Mouse (Mus musculus): ENCODE results near the gene Rhobtb1. TPM values are rescaled to one million over a fixed set of nuclear protein-coding genes. Genes with fewer than 3 reads are reported as not detected.

Gene Rhobtb1
- polyA plus RNA-seq, 1 experiment from 2014 or later = 17.4 TPM

GRCm38 (mm10) chr10:69274275-69274674, 123.0 kb downstream of the Rhobtb1 start:
- Histone ChIP-seq H3K27me3 (replicated peaks; ENCODE audit: control insufficient read depth, insufficient read depth, low read length) (no peaks in the 10 kb centered on the region), H3K27ac (ENCODE audit: low read depth, low read length) (no peak overlapping the region), H3K4me2 (no peak overlapping the region), H3K9ac (ENCODE audit: low read depth, low read length) (no peak overlapping the region), H3K4me3 (ENCODE audit: low read depth, low read length) (no peak overlapping the region), H3K4me1 (replicated peaks; ENCODE audit: control insufficient read depth, insufficient read depth, low read length) (no peaks in the 10 kb centered on the region), H3K9me3 (ENCODE audit: control insufficient read depth, low read length) (no peaks in the 10 kb centered on the region), H3K36me3 (ENCODE audit: control insufficient read depth, insufficient read depth, low read length) (peaks cover 10% of the 10 kb centered on the region)
- ATAC-seq (replicated peaks; ENCODE audit: low FRiP score) (no peak), DNase-seq (ENCODE audit: low spot score) (no peak)
- WGBS = 66% methylated on average over 5 of the region's 5 CpGs

DNA sequence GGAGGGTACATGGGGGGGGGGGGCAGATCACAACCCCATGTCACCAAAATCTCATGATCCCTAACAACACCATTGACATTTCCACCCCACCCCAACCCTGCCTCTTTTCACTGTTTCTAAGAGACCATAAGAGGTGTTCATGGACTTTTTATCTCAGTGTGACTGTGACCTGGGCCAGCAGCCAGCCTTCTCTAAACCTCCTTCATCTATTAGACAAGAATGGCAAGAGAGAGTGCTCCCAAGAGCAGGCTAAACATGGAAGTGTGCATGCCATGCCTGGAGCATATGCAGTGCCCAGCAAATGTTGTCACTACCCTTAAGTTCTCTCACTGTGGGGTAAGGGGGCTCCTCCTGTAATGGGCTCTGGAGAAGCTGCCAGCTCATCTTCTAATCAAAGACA, 123.5 kb downstream of the Rhobtb1 start:
- no peaks in the 10 kb centered on the region for H3K9me3 ChIP-seq (ENCODE audit: control insufficient read depth, low read length)
- H3K4me1 ChIP-seq (replicated peaks; ENCODE audit: control insufficient read depth, insufficient read depth, low read length) = no peaks in the 10 kb centered on the region
- no peaks in the 10 kb centered on the region for H3K27me3 ChIP-seq (replicated peaks; ENCODE audit: control insufficient read depth, insufficient read depth, low read length)
- H3K9ac ChIP-seq (ENCODE audit: low read depth, low read length) = no peak overlapping the region
- H3K36me3 ChIP-seq (ENCODE audit: control insufficient read depth, insufficient read depth, low read length) = peaks cover 10% of the 10 kb centered on the region
- DNase-seq (ENCODE audit: low spot score) = no peak
- H3K4me2 ChIP-seq = no peak overlapping the region
- H3K27ac ChIP-seq (ENCODE audit: low read depth, low read length) = no peak overlapping the region
- ATAC-seq (replicated peaks; ENCODE audit: low FRiP score) = no peak
- H3K4me3 ChIP-seq (ENCODE audit: low read depth, low read length) = no peak overlapping the region

DNA sequence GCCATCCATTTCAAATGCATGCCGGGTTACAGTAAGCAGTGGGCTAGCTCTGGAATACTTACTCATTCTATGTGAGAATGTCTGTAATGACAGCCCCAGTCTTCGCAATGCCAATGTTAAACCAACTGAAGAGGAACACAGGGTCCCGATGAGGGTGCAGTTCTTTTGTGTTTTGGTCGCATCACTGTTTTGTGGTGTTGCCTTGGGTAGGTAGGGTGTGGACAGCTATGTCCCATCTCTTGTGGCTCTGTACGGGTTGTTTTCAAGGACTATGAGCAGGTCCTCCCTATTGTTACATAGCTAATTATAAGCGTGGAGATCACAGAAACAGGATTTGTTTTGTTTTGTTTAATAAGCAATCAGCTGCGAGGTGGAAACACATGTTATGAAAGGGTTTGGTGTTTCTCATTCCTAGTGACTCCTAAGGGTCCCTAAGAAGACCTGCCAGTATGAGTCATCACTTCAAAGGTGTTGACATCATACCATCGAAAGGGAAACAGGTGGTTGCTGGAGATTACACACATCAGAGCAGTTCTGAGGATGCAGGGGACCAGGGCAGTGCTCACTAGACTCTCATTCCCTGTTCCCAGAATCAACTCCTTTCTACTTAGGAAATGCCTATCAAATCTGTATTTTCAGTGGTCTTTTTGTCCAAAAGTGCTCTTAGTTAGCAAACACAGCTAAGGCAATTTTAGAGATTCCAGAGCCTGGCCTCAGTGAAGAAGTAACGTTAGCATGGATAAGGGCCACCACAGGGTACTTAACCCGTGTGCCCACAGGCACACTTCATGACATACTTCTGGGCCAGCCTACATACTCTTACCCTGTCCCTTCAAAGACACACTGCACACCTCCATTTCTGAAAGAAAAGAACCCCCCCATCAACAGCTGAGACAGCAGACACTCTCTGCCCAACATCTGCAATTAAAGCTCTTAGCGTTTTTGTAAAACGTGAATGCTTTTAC, 124.9 kb downstream of the Rhobtb1 start:
- WGBS = 79% methylated on average over 12 of the region's 12 CpGs
- Histone ChIP-seq H3K9me3 (ENCODE audit: control insufficient read depth, low read length) (no peaks in the 10 kb centered on the region), H3K27ac (ENCODE audit: low read depth, low read length) (no peak overlapping the region), H3K4me2 (no peak overlapping the region), H3K9ac (ENCODE audit: low read depth, low read length) (no peak overlapping the region), H3K27me3 (replicated peaks; ENCODE audit: control insufficient read depth, insufficient read depth, low read length) (no peaks in the 10 kb centered on the region), H3K4me3 (ENCODE audit: low read depth, low read length) (no peak overlapping the region), H3K4me1 (replicated peaks; ENCODE audit: control insufficient read depth, insufficient read depth, low read length) (no peaks in the 10 kb centered on the region), H3K36me3 (ENCODE audit: control insufficient read depth, insufficient read depth, low read length) (peaks cover 4% of the 10 kb centered on the region)
- ATAC-seq (replicated peaks; ENCODE audit: low FRiP score) (no peak), DNase-seq (ENCODE audit: low spot score) (no peak)

DNA sequence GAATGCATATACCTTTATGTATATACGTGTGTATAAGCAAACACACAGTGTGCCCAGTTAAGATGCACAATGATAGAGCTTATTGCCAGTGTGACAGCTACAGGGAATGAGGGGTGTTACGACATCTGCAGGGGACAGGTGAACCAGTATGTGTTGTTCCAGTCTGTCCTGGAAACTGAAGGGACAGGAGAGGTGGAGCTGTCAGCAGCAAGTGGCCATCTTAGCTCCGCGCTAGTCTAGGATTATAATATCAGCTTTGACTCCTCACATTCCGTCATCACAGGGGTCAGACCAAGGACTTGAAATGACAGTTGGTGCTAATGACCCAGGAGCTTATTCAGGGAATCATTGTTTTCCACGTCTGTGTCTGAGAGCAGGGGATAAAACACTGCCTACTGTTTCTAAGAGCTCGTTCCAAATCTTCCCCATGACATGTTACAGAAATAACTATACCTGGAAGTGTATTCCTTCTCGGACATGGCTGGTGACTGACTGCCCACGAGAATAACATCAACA, 125.7 kb downstream of the Rhobtb1 start:
- Histone ChIP-seq H3K4me3 (ENCODE audit: low read depth, low read length) (no peak overlapping the region), H3K4me1 (replicated peaks; ENCODE audit: control insufficient read depth, insufficient read depth, low read length) (no peaks in the 10 kb centered on the region), H3K27ac (ENCODE audit: low read depth, low read length) (no peak overlapping the region), H3K4me2 (no peak overlapping the region), H3K9ac (ENCODE audit: low read depth, low read length) (no peak overlapping the region), H3K27me3 (replicated peaks; ENCODE audit: control insufficient read depth, insufficient read depth, low read length) (no peaks in the 10 kb centered on the region), H3K9me3 (ENCODE audit: control insufficient read depth, low read length) (no peaks in the 10 kb centered on the region), H3K36me3 (ENCODE audit: control insufficient read depth, insufficient read depth, low read length) (peaks cover 4% of the 10 kb centered on the region)
- WGBS = 87% methylated on average over 9 of the region's 9 CpGs
- no peak for DNase-seq (ENCODE audit: low spot score)
- ATAC-seq (replicated peaks; ENCODE audit: low FRiP score) = no peak

GRCm38 (mm10) chr10:69278764-69279606, 127.8 kb downstream of the Rhobtb1 start:
- WGBS = 80% methylated on average over 18 of the region's 18 CpGs
- DNase-seq (ENCODE audit: low spot score) = no peak
- peaks cover 1% of the 10 kb centered on the region for H3K36me3 ChIP-seq (ENCODE audit: control insufficient read depth, insufficient read depth, low read length)

GRCm38 (mm10) chr10:69279607-69279978, 128.4 kb downstream of the Rhobtb1 start:
- no peak for DNase-seq (ENCODE audit: low spot score)
- no peak overlapping the region for H3K9ac ChIP-seq (ENCODE audit: low read depth, low read length)
- H3K36me3 ChIP-seq (ENCODE audit: control insufficient read depth, insufficient read depth, low read length) = no peaks in the 10 kb centered on the region; the same call in 1 of the 2 replicates
- H3K4me2 ChIP-seq = no peak overlapping the region
- no peak overlapping the region for H3K4me3 ChIP-seq (ENCODE audit: low read depth, low read length)
- WGBS = 88% methylated on average over 7 of the region's 7 CpGs
- H3K9me3 ChIP-seq (ENCODE audit: control insufficient read depth, low read length) = no peaks in the 10 kb centered on the region
- no peak for ATAC-seq (replicated peaks; ENCODE audit: low FRiP score)
- H3K27me3 ChIP-seq (replicated peaks; ENCODE audit: control insufficient read depth, insufficient read depth, low read length) = no peaks in the 10 kb centered on the region
- no peaks in the 10 kb centered on the region for H3K4me1 ChIP-seq (replicated peaks; ENCODE audit: control insufficient read depth, insufficient read depth, low read length)
- H3K27ac ChIP-seq (ENCODE audit: low read depth, low read length) = no peak overlapping the region

More at GRCm38 (mm10) chr10:69278764-69279606, 127.8 kb downstream of the Rhobtb1 start:
- no peak overlapping the region for H3K27ac ChIP-seq (ENCODE audit: low read depth, low read length)
- H3K27me3 ChIP-seq (replicated peaks; ENCODE audit: control insufficient read depth, insufficient read depth, low read length) = no peaks in the 10 kb centered on the region
- ATAC-seq (replicated peaks; ENCODE audit: low FRiP score) = no peak
- no peaks in the 10 kb centered on the region for H3K9me3 ChIP-seq (ENCODE audit: control insufficient read depth, low read length)
- H3K4me1 ChIP-seq (replicated peaks; ENCODE audit: control insufficient read depth, insufficient read depth, low read length) = no peaks in the 10 kb centered on the region
- H3K9ac ChIP-seq (ENCODE audit: low read depth, low read length) = no peak overlapping the region
- no peak overlapping the region for H3K4me3 ChIP-seq (ENCODE audit: low read depth, low read length)
- no peak overlapping the region for H3K4me2 ChIP-seq

DNA sequence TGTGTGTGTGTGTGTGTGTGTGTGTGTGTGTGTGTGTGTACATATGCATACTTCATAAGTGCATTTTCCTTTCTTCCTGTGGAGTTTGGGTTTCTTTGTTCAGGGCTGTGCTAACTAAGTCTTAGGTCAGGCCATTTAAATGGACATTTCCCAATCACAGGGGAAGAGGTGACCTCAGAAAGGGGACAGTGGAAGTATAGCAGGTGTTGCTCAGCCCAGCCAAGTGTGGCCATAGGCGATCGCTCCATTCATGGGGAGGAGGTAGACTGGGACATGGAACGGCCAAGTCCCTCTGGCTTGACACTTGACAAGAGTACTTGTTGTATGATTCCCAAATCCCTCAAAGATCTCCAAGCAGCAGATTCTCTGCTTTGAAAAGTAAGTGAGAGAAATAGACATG, 135.7 kb downstream of the Rhobtb1 start:
- no peaks in the 10 kb centered on the region for H3K4me1 ChIP-seq (replicated peaks; ENCODE audit: control insufficient read depth, insufficient read depth, low read length)
- WGBS = 94% methylated on average over 3 of the region's 3 CpGs
- DNase-seq (ENCODE audit: low spot score) (no peak), ATAC-seq (replicated peaks; ENCODE audit: low FRiP score) (no peak)
- no peak overlapping the region for H3K27ac ChIP-seq (ENCODE audit: low read depth, low read length)
- H3K4me2 ChIP-seq = no peak overlapping the region
- no peak overlapping the region for H3K9ac ChIP-seq (ENCODE audit: low read depth, low read length)
- H3K36me3 ChIP-seq (ENCODE audit: control insufficient read depth, insufficient read depth, low read length) = no peaks in the 10 kb centered on the region; the same call in 1 of the 2 replicates
- H3K9me3 ChIP-seq (ENCODE audit: control insufficient read depth, low read length) = no peaks in the 10 kb centered on the region
- no peak overlapping the region for H3K4me3 ChIP-seq (ENCODE audit: low read depth, low read length)
- no peaks in the 10 kb centered on the region for H3K27me3 ChIP-seq (replicated peaks; ENCODE audit: control insufficient read depth, insufficient read depth, low read length)

- H3K4me1 ChIP-seq (replicated peaks; ENCODE audit: control insufficient read depth, insufficient read depth, low read length) = no peaks in the 10 kb centered on the region
- H3K4me3 ChIP-seq (ENCODE audit: low read depth, low read length) = no peak overlapping the region
- DNase-seq (ENCODE audit: low spot score) (no peak), ATAC-seq (replicated peaks; ENCODE audit: low FRiP score) (no peak)
- no peaks in the 10 kb centered on the region for H3K9me3 ChIP-seq (ENCODE audit: control insufficient read depth, low read length)
- no peaks in the 10 kb centered on the region; the same call in 1 of the 2 replicates for H3K36me3 ChIP-seq (ENCODE audit: control insufficient read depth, insufficient read depth, low read length)
- WGBS = 82% methylated on average over 4 of the region's 4 CpGs
- H3K27me3 ChIP-seq (replicated peaks; ENCODE audit: control insufficient read depth, insufficient read depth, low read length) = no peaks in the 10 kb centered on the region
- no peak overlapping the region for H3K4me2 ChIP-seq
- no peak overlapping the region for H3K27ac ChIP-seq (ENCODE audit: low read depth, low read length)
- H3K9ac ChIP-seq (ENCODE audit: low read depth, low read length) = no peak overlapping the region
Measured at GRCm38 (mm10) chr10:69288086-69288485, 136.9 kb downstream of the Rhobtb1 start.
